Comparison of ENCODE assay signal across 24 mouse cellular contexts in the genomic region with DNA sequence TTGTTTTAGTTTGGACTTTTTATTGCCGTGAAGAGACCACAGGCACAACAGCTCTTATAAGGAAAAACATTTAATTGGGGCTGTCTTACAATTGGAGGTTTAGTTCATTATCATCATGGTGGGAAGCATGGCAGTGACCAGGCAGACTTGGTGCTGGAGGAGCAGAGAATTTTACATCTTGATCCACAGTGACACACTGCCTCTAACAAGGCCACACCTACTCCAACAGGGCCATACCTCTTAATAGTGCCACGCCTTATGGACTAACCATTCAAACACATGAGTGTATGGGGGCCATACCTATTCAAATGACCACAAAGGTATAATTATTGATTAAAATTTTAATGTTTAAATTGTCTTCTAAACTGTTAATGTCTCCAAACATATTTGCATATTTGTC. TPM values are rescaled to one million over a fixed set of nuclear protein-coding genes. Genes with fewer than 3 reads are reported as not detected.
DNase-seq lines count a peak whose midpoint lies in the region; ATAC-seq and TF ChIP-seq lines count a peak whose summit lies in the region.
"Had no signal": no experiment of that assay in that cellular context is flagged by ENCODE, and none has a peak within 500 bp of the region (broad histone marks: within the 10 kb centered on the region; RNA-seq: fewer than 3 reads in every experiment).

No protein-coding gene starts in this region.

- TF ChIP-seq EP300 in liver, embryonic 14.5 days (IDR thresholded peaks at IDR 0.05; ENCODE audit: low read depth), result no peak
- TF ChIP-seq EP300 in stomach, postnatal 0 days (optimal IDR thresholded peaks at IDR 0.05), result no peak

- H3K4me2 ChIP-seq in liver, embryonic 11.5 days, result no peak overlapping the region
- H3K4me2 ChIP-seq in liver, embryonic 14.5 days (ENCODE audit: low read depth), result no peak overlapping the region
- no peak overlapping the region for H3K4me2 ChIP-seq in stomach, postnatal 0 days (replicated peaks; ENCODE audit: low read depth)
- H3K4me2 ChIP-seq in kidney, embryonic 16.5 days (replicated peaks; ENCODE audit: low read depth, low read length), result no peak overlapping the region
- H3K4me2 ChIP-seq: heart, embryonic 12.5 days; heart, embryonic 15.5 days; hindbrain, embryonic 13.5 days had no signal

- no peaks in the 10 kb centered on the region for H3K27me3 ChIP-seq in liver, embryonic 11.5 days (replicated peaks; ENCODE audit: control insufficient read depth, insufficient read depth, low read length)
- H3K27me3 ChIP-seq in liver, embryonic 14.5 days (ENCODE audit: control insufficient read depth, insufficient read depth, low read length), result no peaks in the 10 kb centered on the region
- no peaks in the 10 kb centered on the region for H3K27me3 ChIP-seq in stomach, postnatal 0 days (ENCODE audit: control insufficient read depth, insufficient read depth, low read length)
- no peaks in the 10 kb centered on the region for H3K27me3 ChIP-seq in kidney, embryonic 16.5 days (ENCODE audit: insufficient read depth, low read length)
- H3K27me3 ChIP-seq: heart, embryonic 12.5 days; heart, embryonic 15.5 days; hindbrain, embryonic 13.5 days had no signal

- TF ChIP-seq CTCF in liver, embryonic 14.5 days (IDR thresholded peaks at IDR 0.05; ENCODE audit: low read depth), result no peak
- no peak for TF ChIP-seq CTCF in stomach, postnatal 0 days (IDR thresholded peaks at IDR 0.05; ENCODE audit: low read depth)

- H3K36me3 ChIP-seq in liver, embryonic 11.5 days (ENCODE audit: control insufficient read depth, insufficient read depth, low read length), result no peaks in the 10 kb centered on the region
- H3K36me3 ChIP-seq in liver, embryonic 14.5 days (replicated peaks; ENCODE audit: control insufficient read depth, insufficient read depth, low read depth), result no peaks in the 10 kb centered on the region
- H3K36me3 ChIP-seq in stomach, postnatal 0 days (ENCODE audit: control insufficient read depth, insufficient read depth, low read length), result no peaks in the 10 kb centered on the region
- no peaks in the 10 kb centered on the region for H3K36me3 ChIP-seq in kidney, embryonic 16.5 days (ENCODE audit: insufficient read depth, low read length)
- H3K36me3 ChIP-seq: heart, embryonic 15.5 days had no signal

- no peak overlapping the region for H3K4me3 ChIP-seq in liver, embryonic 11.5 days (ENCODE audit: low read depth, low read length)
- no peak overlapping the region for H3K4me3 ChIP-seq in liver, embryonic 14.5 days (ENCODE audit: insufficient read depth in 1 of 2, low read depth in 2 of 2, low read length in 2 of 2)
- no peak overlapping the region for H3K4me3 ChIP-seq in stomach, postnatal 0 days (ENCODE audit: low read depth, low read length)
- no peak overlapping the region for H3K4me3 ChIP-seq in kidney, embryonic 16.5 days (ENCODE audit: low read length)
- H3K4me3 ChIP-seq: gastrocnemius, adult 2 months; heart, embryonic 12.5 days; heart, embryonic 15.5 days; hindbrain, embryonic 10.5 days; hindbrain, embryonic 13.5 days had no signal

- H3K9me3 ChIP-seq in liver, embryonic 11.5 days (ENCODE audit: control insufficient read depth, low read length), result no peaks in the 10 kb centered on the region
- H3K9me3 ChIP-seq in liver, embryonic 14.5 days (ENCODE audit: control insufficient read depth, low read length), result no peaks in the 10 kb centered on the region
- no peaks in the 10 kb centered on the region for H3K9me3 ChIP-seq in stomach, postnatal 0 days (ENCODE audit: control insufficient read depth, low read length)
- H3K9me3 ChIP-seq in kidney, embryonic 16.5 days (ENCODE audit: low read length), result no peaks in the 10 kb centered on the region
- H3K9me3 ChIP-seq: heart, embryonic 12.5 days; heart, embryonic 15.5 days; hindbrain, embryonic 10.5 days; hindbrain, embryonic 13.5 days had no signal

- no peak overlapping the region for H3K27ac ChIP-seq in liver, embryonic 11.5 days (ENCODE audit: low read depth, low read length)
- H3K27ac ChIP-seq in liver, embryonic 14.5 days, result no peak overlapping the region
- no peak overlapping the region for H3K27ac ChIP-seq in stomach, postnatal 0 days (replicated peaks)
- no peak overlapping the region for H3K27ac ChIP-seq in kidney, embryonic 16.5 days (ENCODE audit: low read length)
- H3K27ac ChIP-seq: gastrocnemius, adult 2 months; heart, embryonic 15.5 days; hindbrain, embryonic 10.5 days; hindbrain, embryonic 13.5 days had no signal

- no peak for DNase-seq in liver, embryonic 11.5 days (ENCODE audit: low spot score)
- no peak for DNase-seq in liver, embryonic 14.5 days (ENCODE audit: low read depth in 3 of 3, low spot score in 3 of 3)
- no peak for DNase-seq in stomach, postnatal 0 days (ENCODE audit: low spot score)
- DNase-seq in adrenal gland, adult 2 months, result no peak
- DNase-seq: adrenal gland, adult 8-10 months; adrenal gland, postnatal 25 days; cerebellum, adult 11-12 months; cerebellum, adult 9-10 months; cerebellum, postnatal 14 days; forebrain, postnatal 0 days; gastrocnemius, adult 2 months; gastrocnemius, postnatal 14 days; heart, adult 11 months; heart, postnatal 10 days; heart, postnatal 36 days had no signal

- H3K9ac ChIP-seq in liver, embryonic 11.5 days (ENCODE audit: low read depth, low read length), result no peak overlapping the region
- no peak overlapping the region for H3K9ac ChIP-seq in liver, embryonic 14.5 days (replicated peaks)
- H3K9ac ChIP-seq in stomach, postnatal 0 days (ENCODE audit: low read length), result no peak overlapping the region
- H3K9ac ChIP-seq in kidney, embryonic 16.5 days (replicated peaks; ENCODE audit: low read length), result no peak overlapping the region
- H3K9ac ChIP-seq: forebrain, postnatal 0 days; heart, embryonic 12.5 days; heart, embryonic 15.5 days; hindbrain, embryonic 13.5 days had no signal

- peaks cover 7% of the 10 kb centered on the region; the same call in 1 of the 2 replicates for H3K4me1 ChIP-seq in liver, embryonic 11.5 days (replicated peaks; ENCODE audit: control insufficient read depth, insufficient read depth, low read length)
- H3K4me1 ChIP-seq in liver, embryonic 14.5 days (replicated peaks; ENCODE audit: control insufficient read depth in 2 of 2, insufficient read depth in 2 of 2, low read length in 1 of 2), result peaks cover 5 to 7% of the 10 kb centered on the region in 2 experiments; a peak in 3 of 4 replicates
- H3K4me1 ChIP-seq in stomach, postnatal 0 days (replicated peaks; ENCODE audit: control insufficient read depth, insufficient read depth), result no peaks in the 10 kb centered on the region
- no peaks in the 10 kb centered on the region for H3K4me1 ChIP-seq in kidney, embryonic 16.5 days (ENCODE audit: insufficient read depth, low read length)

- ATAC-seq in erythroid progenitor cell, adult 5-6 weeks (replicated peaks; ENCODE audit: low FRiP score, poor library complexity, severe bottlenecking), result peak; percentile 70; the same call in 1 of the 2 replicates
- ATAC-seq in liver, embryonic 11.5 days (replicated peaks; ENCODE audit: low FRiP score), result peak; percentile 69; the same call in 1 of the 2 replicates
- peak; percentile 59; the same call in 1 of the 2 replicates for ATAC-seq in liver, embryonic 14.5 days (ENCODE audit: insufficient read depth)
- peak; percentile 66; the same call in 1 of the 2 replicates for ATAC-seq in stomach, postnatal 0 days (ENCODE audit: low FRiP score, low TSS enrichment)
- ATAC-seq in kidney, embryonic 16.5 days (ENCODE audit: low FRiP score, low TSS enrichment), result no peak
- ATAC-seq: CD4-positive, CD25-positive, alpha-beta regulatory T cell, adult 4 months; forebrain, embryonic 14.5 days; forebrain, postnatal 0 days; hindbrain, embryonic 16.5 days had no signal

- WGBS in liver, embryonic 11.5 days, result 87% methylated on average over 2 of the region's 2 CpGs
- 59% methylated on average over 2 of the region's 2 CpGs for WGBS in liver, embryonic 14.5 days (ENCODE audit: insufficient replicate concordance)
- WGBS in stomach, postnatal 0 days, result 79% methylated on average over 2 of the region's 2 CpGs
- 89% methylated on average over 2 of the region's 2 CpGs for WGBS in kidney, embryonic 16.5 days

RNA-seq across cellular contexts. Expression of a gene that starts 13.1 kb away (rescaled TPM):
- total RNA-seq in erythroid progenitor cell, adult 5-6 weeks (2015; ENCODE audit: low replicate concordance), result 85.1 and 109 TPM in 2 replicates
- 41.2 and 69.2 TPM in 2 replicates for total RNA-seq in erythroid progenitor cell, adult 5-6 weeks (2017; ENCODE audit: low replicate concordance)
- 95.9 and 103 TPM in 2 replicates for polyA plus RNA-seq in liver, embryonic 11.5 days (2014; fragmentation: Nextera tagmentation; extraction: Ambion mirVana)
- 14.3 and 26.6 TPM in 2 replicates for polyA plus RNA-seq in liver, embryonic 14.5 days (2012; rRNA removed)
- 55.2 and 61.2 TPM in 2 replicates for polyA plus RNA-seq in liver, embryonic 14.5 days (2014; fragmentation: Nextera tagmentation; extraction: Ambion mirVana)
- 48.7 and 52.8 TPM in 2 replicates for polyA plus RNA-seq in stomach, postnatal 0 days (2015; fragmentation: Nextera tagmentation; extraction: Ambion mirVana)
- 10 to 100 TPM; 25.6 to 30.8 TPM for total RNA-seq in adrenal gland, adult 2 months (2021)
- polyA plus RNA-seq in adrenal gland, adult 2 months (2012; rRNA removed), result 1.3 and 2.9 TPM in 2 replicates
- 64.5 and 76.3 TPM in 2 replicates for polyA plus RNA-seq in kidney, embryonic 16.5 days (2015; fragmentation: Nextera tagmentation; extraction: Ambion mirVana)

RNA-seq across cellular contexts. Expression of a gene that starts 13.4 kb away (rescaled TPM):
- 29.9 and 53.2 TPM in 2 replicates for total RNA-seq in erythroid progenitor cell, adult 5-6 weeks (2015; ENCODE audit: low replicate concordance)
- 31.7 and 40.3 TPM in 2 replicates for total RNA-seq in erythroid progenitor cell, adult 5-6 weeks (2017; ENCODE audit: low replicate concordance)
- 48.6 and 53.8 TPM in 2 replicates for polyA plus RNA-seq in liver, embryonic 11.5 days (2014; fragmentation: Nextera tagmentation; extraction: Ambion mirVana)
- polyA plus RNA-seq in liver, embryonic 14.5 days (2012; rRNA removed), result 9.7 and 9.8 TPM in 2 replicates
- polyA plus RNA-seq in liver, embryonic 14.5 days (2014; fragmentation: Nextera tagmentation; extraction: Ambion mirVana), result 18.9 and 21.1 TPM in 2 replicates
- 31.7 and 33.9 TPM in 2 replicates for polyA plus RNA-seq in stomach, postnatal 0 days (2015; fragmentation: Nextera tagmentation; extraction: Ambion mirVana)
- total RNA-seq in adrenal gland, adult 2 months (2021), result 10 to 100 TPM; 46.0 to 54.5 TPM
- 3.1 and 5.0 TPM in 2 replicates for polyA plus RNA-seq in adrenal gland, adult 2 months (2012; rRNA removed)
- polyA plus RNA-seq in kidney, embryonic 16.5 days (2015; fragmentation: Nextera tagmentation; extraction: Ambion mirVana), result 43.1 and 48.9 TPM in 2 replicates
